Mouse (Mus musculus): Measurements from ENCODE around the gene Ttc1.

Ttc1 gene

GRCm38 (mm10) chr11:43747233-43748226 lies at the start of gene Ttc1:
Ttc1 (minus strand) TSS chr11:43748008.
- DNase-seq (ENCODE audit: low spot score in 2 of 2): peak; percentile 84 to 95

DNA sequence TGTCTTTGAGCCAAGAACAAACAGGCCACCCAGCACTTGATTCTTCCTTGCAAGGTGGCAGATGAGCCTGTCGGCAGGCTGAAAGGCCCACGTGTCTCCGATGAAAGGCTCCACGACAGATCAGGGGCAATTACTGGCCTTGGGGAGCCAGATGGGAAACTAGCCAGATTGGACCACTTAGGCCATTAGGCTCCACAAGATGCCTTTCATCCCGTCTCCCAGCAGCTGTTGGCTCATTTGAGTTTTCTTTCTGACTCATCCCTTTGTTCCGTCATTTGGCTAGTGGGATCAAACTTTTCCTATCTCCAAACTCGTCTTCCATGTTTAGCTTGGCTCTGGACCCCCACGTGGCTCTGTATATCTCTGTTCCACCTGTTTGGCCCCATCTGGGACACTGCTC lies 48.2 kb upstream of the Ttc1 start:
- no peak for DNase-seq (ENCODE audit: low spot score in 2 of 2)

DNA sequence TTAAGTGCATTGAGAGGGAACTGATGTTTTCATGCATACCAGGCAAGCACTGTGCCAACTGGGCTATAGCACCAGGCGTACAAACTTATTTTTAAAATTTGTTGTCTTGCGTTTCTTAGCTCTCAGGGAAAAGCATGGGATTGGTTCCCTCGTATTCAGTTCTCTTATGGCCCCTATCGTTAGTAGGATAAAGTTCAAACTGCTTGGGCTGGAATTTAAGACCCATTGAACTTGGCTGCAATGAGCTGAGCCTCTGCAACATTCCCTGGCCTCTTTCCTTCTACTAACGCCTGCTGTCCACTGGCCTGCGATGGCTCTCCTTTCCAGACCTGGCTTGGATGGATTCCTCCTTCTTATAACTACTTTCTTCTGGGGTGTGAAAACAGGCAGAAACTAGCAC lies 42.6 kb upstream of the Ttc1 start:
- no peak for DNase-seq (ENCODE audit: low spot score in 2 of 2)

GRCm38 (mm10) chr11:43783772-43784171 lies 36.0 kb upstream of the Ttc1 start:
- peak; percentile 30 to 42 for DNase-seq (ENCODE audit: low spot score in 2 of 2)

GRCm38 (mm10) chr11:43783106-43783505 lies 35.3 kb upstream of the Ttc1 start:
- no peak for DNase-seq (ENCODE audit: low spot score in 2 of 2)

GRCm38 (mm10) chr11:43779551-43779950 lies 31.7 kb upstream of the Ttc1 start:
- no peak for DNase-seq (ENCODE audit: low spot score in 2 of 2)

DNA sequence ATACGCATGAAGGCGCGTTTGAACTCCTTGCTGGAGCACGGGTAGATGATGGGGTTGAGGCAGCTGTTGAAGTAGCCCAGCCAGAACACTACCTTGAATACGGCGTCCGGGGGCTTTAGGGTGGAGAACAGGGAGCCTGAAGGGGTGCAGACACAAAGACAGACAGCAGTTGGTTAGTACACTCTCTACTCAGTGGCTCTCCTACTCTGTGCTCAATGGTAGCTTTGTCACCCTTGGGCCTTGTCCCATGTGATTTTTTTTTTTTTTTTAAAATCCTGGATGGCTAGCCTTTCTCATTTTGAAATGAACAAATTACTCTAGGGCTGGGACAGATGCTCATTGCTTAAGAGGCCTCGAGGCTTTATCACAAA lies 28.5 kb upstream of the Ttc1 start:
- DNase-seq (ENCODE audit: low spot score in 2 of 2): no peak

- peak in 1 of 2 experiments; percentile 23 for DNase-seq (ENCODE audit: low spot score in 2 of 2)
Observed at GRCm38 (mm10) chr11:43775469-43776323, 27.9 kb upstream of the Ttc1 start.

DNA sequence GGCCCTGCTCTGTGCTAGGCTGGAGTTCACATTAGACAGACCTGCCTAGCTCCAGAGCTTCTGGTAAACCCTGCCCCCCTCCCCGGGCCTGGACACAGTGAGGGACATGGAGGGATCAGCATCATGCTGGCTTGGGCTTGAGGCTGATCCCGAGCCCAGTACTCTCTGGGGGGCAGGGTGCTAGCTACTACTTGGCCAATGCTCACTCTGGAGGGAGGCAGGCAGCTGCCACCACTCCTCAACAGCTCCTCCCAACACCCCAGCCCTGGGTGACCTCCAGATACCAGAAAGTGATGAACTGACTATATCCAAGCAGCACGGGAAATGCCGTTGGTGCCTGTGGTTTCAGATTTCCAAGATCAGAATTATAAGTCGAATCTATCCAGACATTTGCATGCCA lies 25.9 kb upstream of the Ttc1 start:
- no peak for DNase-seq (ENCODE audit: low spot score in 2 of 2)

DNA sequence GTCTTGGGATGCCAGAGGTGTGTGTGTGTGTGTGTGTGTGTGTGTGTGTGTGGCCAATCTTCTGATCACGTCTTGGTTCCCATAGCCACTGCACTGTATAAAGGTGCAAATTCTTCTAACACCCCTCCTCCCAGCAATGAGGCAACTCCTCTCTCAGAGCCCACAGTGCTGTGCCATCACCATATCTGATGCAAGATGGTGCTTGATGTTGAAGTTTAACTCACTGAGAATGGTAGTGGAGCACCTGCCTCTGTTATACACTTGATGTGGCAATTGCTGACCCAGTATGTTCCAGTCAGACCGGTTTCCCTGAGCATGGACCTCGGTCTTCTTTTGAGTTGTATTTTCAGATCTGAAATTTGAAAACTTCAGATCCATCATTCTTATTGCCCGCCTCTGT lies 22.3 kb upstream of the Ttc1 start:
- no peak for DNase-seq (ENCODE audit: low spot score in 2 of 2)

- no peak for DNase-seq (ENCODE audit: low spot score in 2 of 2)
Observed at GRCm38 (mm10) chr11:43767749-43768148, 19.9 kb upstream of the Ttc1 start.

- peak; percentile 43 to 80 for DNase-seq (ENCODE audit: low spot score in 2 of 2)
Observed at GRCm38 (mm10) chr11:43766922-43767648, 19.3 kb upstream of the Ttc1 start.

DNA sequence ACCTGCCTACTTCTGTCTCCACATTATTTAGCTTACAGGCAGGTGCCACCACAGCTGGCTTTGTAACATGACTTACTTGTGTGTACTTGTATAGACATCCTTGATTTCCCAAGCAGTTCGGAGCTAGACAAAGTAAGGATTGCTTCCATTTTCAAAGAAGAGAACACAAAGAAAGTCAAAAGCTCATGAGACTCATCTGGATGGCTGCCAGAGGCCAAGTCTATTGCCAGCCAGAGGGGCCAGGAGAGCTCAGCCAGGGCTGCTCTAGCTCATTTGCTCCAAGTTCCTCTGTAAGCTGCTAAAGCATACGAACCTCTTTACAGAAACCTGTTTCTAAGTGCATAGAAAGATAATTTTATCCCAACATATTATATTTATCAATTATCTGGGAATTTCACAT lies 10.6 kb upstream of the Ttc1 start:
- DNase-seq (ENCODE audit: low spot score in 2 of 2): no peak

GRCm38 (mm10) chr11:43755411-43755810 lies 7.6 kb upstream of the Ttc1 start:
- DNase-seq (ENCODE audit: low spot score in 2 of 2): no peak

DNA sequence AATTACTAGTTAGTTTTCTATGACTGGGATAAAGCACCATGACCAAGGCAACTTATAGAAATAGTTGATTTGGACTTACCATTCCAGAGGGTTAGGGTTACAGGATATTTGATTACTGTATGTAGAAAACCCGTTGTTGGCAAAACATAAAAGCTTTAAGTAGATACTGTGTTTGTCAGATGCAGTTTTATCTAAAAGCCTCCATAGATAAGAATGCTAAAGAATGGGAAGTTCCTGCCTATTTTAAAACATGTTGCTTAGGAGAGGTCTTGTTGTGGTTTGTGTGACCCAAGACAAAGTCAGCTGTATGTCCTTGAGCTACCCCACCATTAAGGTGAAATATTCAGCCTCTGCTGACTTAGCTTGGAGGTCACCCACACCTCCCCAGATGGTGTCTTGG lies 6.8 kb upstream of the Ttc1 start:
- DNase-seq (ENCODE audit: low spot score in 2 of 2): no peak

DNA sequence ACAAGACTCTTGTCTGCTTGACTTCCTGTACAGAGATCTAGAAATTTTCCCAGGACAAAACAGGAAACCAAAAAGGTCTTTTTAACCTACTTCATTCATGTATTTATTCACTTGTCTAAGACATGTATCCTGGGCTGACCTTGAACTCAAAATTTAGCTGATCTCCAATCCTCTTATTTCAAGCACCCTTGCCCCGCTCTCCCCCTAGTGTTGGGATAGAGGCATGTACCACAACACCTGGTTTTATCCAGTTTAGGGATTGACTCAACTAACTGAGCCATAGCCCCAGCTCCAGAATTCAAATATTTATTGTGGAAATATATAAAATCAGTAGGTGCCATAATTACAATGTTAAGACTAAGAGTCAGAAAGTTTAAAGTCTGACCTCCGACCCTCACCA lies 3.7 kb upstream of the Ttc1 start:
- DNase-seq (ENCODE audit: low spot score in 2 of 2): no peak

- no peak for DNase-seq (ENCODE audit: low spot score in 2 of 2)
Observed at GRCm38 (mm10) chr11:43728737-43729301, 19.0 kb downstream of the Ttc1 start.

DNA sequence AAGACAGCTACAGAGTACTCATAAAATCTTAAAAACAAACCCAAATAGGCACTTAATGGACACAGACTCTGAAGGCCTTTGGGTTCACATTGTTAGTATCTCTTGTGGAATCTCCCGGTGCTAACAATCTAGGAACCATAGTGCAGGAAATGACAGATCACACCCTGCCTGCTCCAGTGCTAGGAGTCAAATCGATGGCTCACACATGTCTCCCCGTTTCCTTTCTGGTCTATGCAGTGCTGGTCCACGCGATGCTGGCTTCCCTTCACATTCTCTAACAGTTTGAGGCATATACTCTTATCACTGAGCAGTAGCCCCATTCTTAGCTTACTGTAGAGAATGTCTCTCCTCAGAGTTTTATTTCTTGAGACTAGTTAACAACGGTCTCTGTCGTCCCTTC lies 20.0 kb downstream of the Ttc1 start:
- no peak for DNase-seq (ENCODE audit: low spot score in 2 of 2)

GRCm38 (mm10) chr11:43723411-43723810 lies 24.4 kb downstream of the Ttc1 start:
- no peak for DNase-seq (ENCODE audit: low spot score in 2 of 2)

DNA sequence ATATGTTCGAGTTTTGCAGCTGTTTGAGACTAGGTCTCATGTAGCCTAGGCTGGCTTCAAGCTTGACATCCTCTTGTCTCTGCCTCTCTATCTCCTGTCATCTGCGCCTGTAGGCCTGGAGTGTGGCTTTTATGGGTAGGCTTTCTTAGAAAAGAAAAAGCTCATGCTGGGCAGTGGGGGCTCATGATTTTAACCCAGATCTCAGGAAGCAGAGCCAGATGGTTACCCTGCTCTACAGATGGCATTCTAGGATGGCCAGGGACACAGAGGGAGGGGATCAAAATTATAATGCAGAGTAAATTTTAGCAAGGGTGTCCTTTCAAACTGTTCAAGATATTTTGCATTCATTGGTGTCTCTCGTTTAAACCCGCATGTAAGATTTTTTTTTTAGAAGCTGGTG lies 35.6 kb downstream of the Ttc1 start:
- no peak for DNase-seq (ENCODE audit: low spot score in 2 of 2)

DNA sequence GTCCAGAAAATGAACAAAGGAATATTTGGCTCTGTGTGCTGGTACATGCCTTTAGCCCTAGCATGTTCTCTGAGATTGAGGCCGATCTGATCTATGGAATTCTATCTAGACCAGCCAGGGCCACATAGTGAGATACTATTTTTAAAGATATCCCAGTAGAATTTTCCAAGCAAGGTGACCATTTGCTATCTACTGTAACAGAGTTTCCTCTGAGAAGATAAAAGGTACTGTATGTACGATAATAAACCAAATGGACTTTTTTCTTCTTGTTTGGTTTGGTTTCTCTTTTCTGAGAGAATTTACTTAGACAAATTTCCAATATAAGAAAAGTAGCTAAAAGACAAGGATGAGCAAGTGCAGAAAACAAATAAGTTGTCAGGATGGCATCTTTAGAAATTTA lies 39.4 kb downstream of the Ttc1 start:
- DNase-seq (ENCODE audit: low spot score in 2 of 2): no peak

GRCm38 (mm10) chr11:43705751-43706150 lies 42.1 kb downstream of the Ttc1 start:
- no peak for DNase-seq (ENCODE audit: low spot score in 2 of 2)
